Mouse (Mus musculus) cerebellum, adult 2 months (tissue): ENCODE measurements around the gene Jmjd7.

Experiments used
- CTCF ChIP-seq: fragments of 200-500 bp; IDR thresholded peaks from 2 replicates; pipeline ENCODE4 v1.5.1; 2011; ENCODE audit warnings: low read depth, mild to moderate bottlenecking, control low read depth, low read length, moderate library complexity, borderline replicate concordance; ENCODE audit not compliant: insufficient read depth
- POLR2A ChIP-seq: fragments of 200-500 bp; IDR thresholded peaks from 2 replicates; pipeline ENCODE4 v1.6.1; 2011; ENCODE audit warnings: low read length, control low read depth, borderline replicate concordance; ENCODE audit not compliant: insufficient read depth

DNA sequence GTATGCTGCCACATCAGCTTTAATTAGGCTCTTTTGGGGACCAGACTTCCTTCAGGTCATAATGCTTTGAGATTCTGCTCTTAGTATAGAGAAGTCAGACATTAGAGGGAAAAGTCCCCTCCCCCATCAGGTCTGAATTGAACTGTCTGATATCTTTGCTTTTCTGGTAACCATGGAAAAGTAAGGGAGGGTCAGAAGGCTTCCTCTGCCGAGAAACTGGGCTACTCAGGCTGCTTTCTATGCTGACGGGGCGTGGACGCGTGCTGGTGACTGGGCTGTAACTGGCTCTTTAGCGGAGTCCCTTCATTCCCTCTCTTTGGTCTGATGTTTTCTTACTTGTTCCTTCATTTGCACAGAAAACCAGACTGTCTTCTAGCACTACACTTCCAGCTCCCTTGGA is 40.9 kb upstream of the Jmjd7 start:
- TF ChIP-seq POLR2A: no peak
- no peak for TF ChIP-seq CTCF
